Mouse (Mus musculus): ENCODE measurements around the gene Synpo2.

DNA sequence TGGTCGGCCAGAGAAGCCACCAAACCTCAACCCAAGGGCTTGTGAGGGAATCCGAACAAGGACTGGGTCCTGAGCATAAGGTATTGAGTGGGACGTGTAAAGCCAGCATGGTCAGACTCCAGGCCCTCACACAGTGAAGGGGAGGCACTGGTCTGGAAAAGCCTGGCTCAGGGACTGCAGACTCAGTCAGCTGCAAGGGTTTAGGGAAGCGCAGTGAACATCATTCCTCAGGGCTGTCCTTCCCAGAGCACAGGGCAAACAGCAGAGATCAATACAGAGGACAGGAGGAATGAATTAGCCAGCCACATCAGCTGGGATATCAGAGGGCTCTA, 72.8 kb downstream of the Synpo2 start:
- TF ChIP-seq CTCF (IDR thresholded peaks at IDR 0.05; ENCODE audit: low read depth) (no peak), EP300 (optimal IDR thresholded peaks at IDR 0.05) (no peak)
